Mouse (Mus musculus) c-Kit-positive CD71-positive TER-119-negative erythroid progenitor cells, embryonic 14.5 days (primary cell): ENCODE data around the gene Fam192a.
A peak's percentile ranks its signal among the peaks of the same experiment; 100 is the strongest.

Experiments used
- DNase-seq: peaks from one replicate; pipeline ENCODE4 v3.0.0-alpha.2; 2013; ENCODE audit warnings: low read depth

Fam192a gene

GRCm38 (mm10) chr8:94532873-94533671 lies 68.7 kb downstream of the Fam192a start, which contains the start of gene Cpne2:
Cpne2 (plus strand) TSS chr8:94532990.
- DNase-seq = no peak

- no peak for DNase-seq
These were observed 69.3 kb downstream of the Fam192a start for GRCm38 (mm10) chr8:94532525-94532872.

DNA sequence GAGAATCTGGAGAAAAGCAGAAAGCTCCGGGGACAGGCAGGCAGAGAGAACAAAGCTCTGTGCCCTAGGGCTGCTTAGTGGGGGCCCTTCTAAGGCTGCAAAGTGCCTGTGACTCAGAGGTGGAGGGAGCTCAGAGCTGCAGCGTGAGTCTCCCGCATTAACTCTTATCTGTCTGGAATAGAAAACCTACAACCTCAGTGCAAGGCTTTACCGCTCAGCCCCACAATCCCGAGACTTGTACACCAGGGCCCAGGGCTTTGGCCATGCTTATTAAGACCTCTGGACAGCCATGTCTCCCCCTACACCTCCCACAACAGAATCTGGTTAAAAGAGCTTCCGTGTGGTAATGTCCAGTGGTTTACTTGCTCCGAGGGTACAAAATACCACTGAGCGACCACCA lies 69.8 kb downstream of the Fam192a start:
- no peak for DNase-seq

DNA sequence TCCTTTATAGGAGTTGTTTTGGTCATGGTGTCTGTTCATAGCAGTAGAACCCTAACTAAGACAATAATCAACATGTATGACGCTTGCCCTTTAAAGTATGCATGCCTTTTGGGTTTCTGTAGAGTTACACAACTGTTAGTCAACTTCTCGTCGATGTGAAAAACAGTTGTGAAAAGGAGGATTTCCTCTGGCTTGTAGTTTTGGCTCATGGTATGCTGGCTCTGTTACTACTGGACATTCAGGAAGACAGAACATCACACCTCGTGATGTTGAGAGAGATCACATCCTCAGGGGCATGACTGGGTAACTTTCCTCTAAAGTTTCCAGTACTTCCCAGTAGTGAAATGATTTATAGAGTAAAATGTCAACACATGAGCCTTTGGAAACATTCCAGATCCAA lies 71.2 kb downstream of the Fam192a start:
- no peak for DNase-seq

DNA sequence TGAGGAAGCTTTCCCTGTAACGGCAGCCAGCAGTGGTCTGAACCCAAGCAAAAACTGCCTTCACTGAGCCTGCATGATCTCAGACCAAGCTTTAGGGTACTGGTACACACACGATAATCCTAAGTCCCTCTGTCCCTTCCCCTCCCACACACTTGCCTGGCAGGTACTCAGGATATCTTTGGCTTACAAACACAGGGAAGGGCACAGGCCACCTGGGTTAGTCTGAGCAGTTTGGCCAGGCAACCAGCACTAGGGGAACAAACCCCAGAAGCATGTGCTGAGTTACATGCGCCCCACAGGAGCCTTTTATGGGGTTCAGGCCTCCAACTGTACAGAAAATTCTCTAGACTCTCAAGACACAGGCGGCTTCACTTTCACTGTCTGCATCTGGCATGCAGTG lies 71.9 kb downstream of the Fam192a start:
- no peak for DNase-seq

DNA sequence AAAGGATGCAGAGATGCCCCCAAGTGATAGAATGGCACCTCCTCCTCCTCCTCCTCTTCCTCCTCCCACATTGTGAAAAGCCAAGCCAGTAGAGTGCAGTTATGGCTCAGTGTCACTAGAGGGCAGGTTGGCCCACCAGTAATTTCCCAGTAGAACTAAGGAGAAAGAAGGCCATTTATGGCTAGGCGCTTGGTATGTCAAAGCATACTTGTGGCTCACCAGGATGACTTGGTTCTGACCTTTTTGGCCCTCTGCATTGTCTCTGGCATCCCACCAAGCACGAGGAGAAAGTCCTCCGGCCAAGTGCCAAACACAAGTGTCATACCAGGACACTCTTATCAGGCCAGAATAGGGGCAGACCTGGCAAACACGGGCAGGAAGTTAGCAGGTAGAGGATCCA lies 73.6 kb downstream of the Fam192a start:
- DNase-seq = peak; percentile 40

GRCm38 (mm10) chr8:94527178-94527577 lies 74.6 kb downstream of the Fam192a start:
- no peak for DNase-seq

DNA sequence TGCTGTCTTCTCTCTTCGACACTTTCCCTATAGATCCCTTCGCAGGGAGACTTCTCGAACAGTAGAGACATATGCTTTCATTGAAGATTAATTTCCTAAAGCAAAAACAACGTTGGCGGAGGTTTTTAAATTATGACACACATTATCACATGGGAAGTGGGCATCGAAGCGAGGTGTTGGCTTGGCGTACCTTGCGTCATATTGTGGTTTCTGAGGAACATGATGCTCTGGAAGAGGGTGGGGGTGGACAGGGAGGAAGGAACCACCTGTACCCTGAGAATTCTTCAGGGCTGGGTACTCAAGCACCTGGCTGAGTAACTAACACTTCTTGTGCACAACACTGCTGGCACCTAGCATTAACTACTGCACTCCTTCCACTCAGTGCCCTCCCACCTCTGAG lies 77.2 kb downstream of the Fam192a start:
- no peak for DNase-seq
